Mouse (Mus musculus): ENCODE data around the gene Shisa8. TPM values are rescaled to one million over a fixed set of nuclear protein-coding genes. Genes with fewer than 3 reads are reported as not detected.

Shisa8 gene
- polyA plus RNA-seq, 1 experiment from 2014 or later, result 0.30 TPM

DNA sequence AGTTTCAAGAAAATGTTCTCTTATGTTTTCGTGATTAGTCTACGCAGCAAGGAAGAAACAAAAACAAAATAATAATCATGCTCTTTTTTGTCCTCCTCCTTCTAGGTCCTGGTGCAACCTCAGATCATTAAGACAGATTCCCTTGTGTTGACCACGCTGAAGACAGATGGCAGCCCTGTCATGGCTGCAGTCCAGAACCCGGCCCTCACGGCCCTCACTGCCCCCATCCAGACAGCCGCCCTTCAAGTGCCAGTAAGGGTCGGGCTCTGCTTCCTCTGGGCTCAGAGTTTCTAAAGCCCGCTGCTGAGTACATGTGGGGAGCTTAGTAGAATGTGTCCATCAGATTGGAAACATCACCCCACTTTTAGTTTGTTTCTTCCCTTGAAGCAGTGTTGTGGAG lies 40.0 kb downstream of the Shisa8 start:
- H3K4me2 ChIP-seq (replicated peaks; ENCODE audit: low read depth, low read length), result no peak overlapping the region
- no peak overlapping the region for H3K4me3 ChIP-seq (ENCODE audit: low read depth, low read length)
- no peak overlapping the region for H3K27ac ChIP-seq (ENCODE audit: low read length)
- H3K4me1 ChIP-seq (ENCODE audit: control insufficient read depth, insufficient read depth, low read length), result peaks cover 2% of the 10 kb centered on the region; the same call in 1 of the 2 replicates
- H3K36me3 ChIP-seq (ENCODE audit: control insufficient read depth, insufficient read depth, low read length), result peaks cover 79% of the 10 kb centered on the region
- no peak overlapping the region for H3K9ac ChIP-seq (replicated peaks; ENCODE audit: low read depth, low read length)
- H3K9me3 ChIP-seq (ENCODE audit: control insufficient read depth, low read depth, low read length), result no peaks in the 10 kb centered on the region
- ATAC-seq (ENCODE audit: insufficient number of reproducible peaks, insufficient read depth, low FRiP score, low read depth), result no peak
- no peaks in the 10 kb centered on the region for H3K27me3 ChIP-seq (ENCODE audit: control insufficient read depth, insufficient read depth, low read length)
- 75% methylated on average over 8 of the region's 8 CpGs for WGBS

GRCm38 (mm10) chr15:82170437-82171377 lies 41.9 kb downstream of the Shisa8 start:
- no peak overlapping the region for H3K9ac ChIP-seq (replicated peaks; ENCODE audit: low read depth, low read length)
- ATAC-seq (ENCODE audit: insufficient number of reproducible peaks, insufficient read depth, low FRiP score, low read depth), result no peak
- H3K4me2 ChIP-seq (replicated peaks; ENCODE audit: low read depth, low read length), result no peak overlapping the region
- no peak overlapping the region for H3K27ac ChIP-seq (ENCODE audit: low read length)
- no peaks in the 10 kb centered on the region for H3K9me3 ChIP-seq (ENCODE audit: control insufficient read depth, low read depth, low read length)
- peaks cover 63% of the 10 kb centered on the region for H3K36me3 ChIP-seq (ENCODE audit: control insufficient read depth, insufficient read depth, low read length)
- WGBS, result 85% methylated on average over 36 of the region's 36 CpGs
- no peak overlapping the region for H3K4me3 ChIP-seq (ENCODE audit: low read depth, low read length)
- peaks cover 17% of the 10 kb centered on the region for H3K4me1 ChIP-seq (ENCODE audit: control insufficient read depth, insufficient read depth, low read length)
- no peaks in the 10 kb centered on the region for H3K27me3 ChIP-seq (ENCODE audit: control insufficient read depth, insufficient read depth, low read length)

GRCm38 (mm10) chr15:82169671-82170070 lies 42.9 kb downstream of the Shisa8 start:
- 84% methylated on average over 5 of the region's 5 CpGs for WGBS
- H3K9me3 ChIP-seq (ENCODE audit: control insufficient read depth, low read depth, low read length), result no peaks in the 10 kb centered on the region
- H3K4me3 ChIP-seq (ENCODE audit: low read depth, low read length), result no peak overlapping the region
- H3K4me1 ChIP-seq (ENCODE audit: control insufficient read depth, insufficient read depth, low read length), result peaks cover 17% of the 10 kb centered on the region
- H3K27ac ChIP-seq (ENCODE audit: low read length), result no peak overlapping the region
- H3K27me3 ChIP-seq (ENCODE audit: control insufficient read depth, insufficient read depth, low read length), result no peaks in the 10 kb centered on the region
- no peak overlapping the region for H3K4me2 ChIP-seq (replicated peaks; ENCODE audit: low read depth, low read length)
- H3K9ac ChIP-seq (replicated peaks; ENCODE audit: low read depth, low read length), result no peak overlapping the region
- H3K36me3 ChIP-seq (ENCODE audit: control insufficient read depth, insufficient read depth, low read length), result peaks cover 53% of the 10 kb centered on the region
- no peak for ATAC-seq (ENCODE audit: insufficient number of reproducible peaks, insufficient read depth, low FRiP score, low read depth)

DNA sequence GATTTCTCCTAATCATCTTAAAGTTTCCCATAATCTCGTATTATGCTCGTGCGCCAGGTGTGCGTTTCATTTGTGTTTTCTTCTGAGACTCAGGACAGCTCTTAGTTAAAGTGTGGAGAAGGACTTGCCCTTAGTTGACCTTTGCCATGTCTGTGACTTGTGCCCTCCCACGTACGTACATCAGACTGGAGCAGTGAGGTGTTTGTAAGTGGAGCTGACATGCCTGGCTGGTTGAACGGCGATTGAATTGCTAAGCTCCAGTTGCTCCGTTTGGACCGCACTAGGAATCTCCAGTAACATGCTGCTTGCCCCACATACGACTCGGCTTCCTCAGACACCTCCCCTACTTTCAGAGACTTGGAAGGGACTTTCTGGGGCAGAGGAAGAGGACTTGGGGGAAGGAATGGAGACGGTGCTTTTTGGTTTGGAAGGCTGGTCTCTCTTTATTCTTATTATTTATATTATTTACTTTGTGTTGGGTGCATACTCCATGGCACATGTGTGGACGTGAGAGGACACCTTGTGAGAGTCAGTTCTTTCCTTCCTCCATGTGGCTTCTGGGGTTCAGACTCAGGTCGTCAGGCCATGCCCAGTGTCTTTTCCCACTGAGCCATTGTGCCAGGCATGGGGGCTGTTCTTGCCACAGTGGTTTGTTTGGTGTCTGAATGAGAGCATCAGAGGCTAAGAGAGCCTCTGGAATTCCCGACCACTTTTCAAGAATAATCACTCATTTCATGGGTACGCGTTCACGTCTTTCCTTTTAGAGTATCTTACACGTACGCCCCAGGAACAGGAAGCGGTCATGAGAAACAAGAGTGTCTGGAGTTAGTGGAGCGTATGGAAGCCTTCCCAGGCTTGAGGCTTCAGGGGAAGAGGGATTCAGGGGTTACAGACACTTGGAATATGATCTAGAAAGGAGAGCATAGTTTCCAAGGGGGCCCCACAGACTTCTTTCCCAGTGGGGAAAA lies 45.1 kb downstream of the Shisa8 start:
- WGBS, result 55% methylated on average over 23 of the region's 23 CpGs
- Histone ChIP-seq H3K4me3 (ENCODE audit: low read depth, low read length) (no peak overlapping the region), H3K9me3 (ENCODE audit: control insufficient read depth, low read depth, low read length) (no peaks in the 10 kb centered on the region), H3K36me3 (ENCODE audit: control insufficient read depth, insufficient read depth, low read length) (peaks cover 33% of the 10 kb centered on the region), H3K27me3 (ENCODE audit: control insufficient read depth, insufficient read depth, low read length) (no peaks in the 10 kb centered on the region), H3K4me2 (replicated peaks; ENCODE audit: low read depth, low read length) (no peak overlapping the region), H3K27ac (ENCODE audit: low read length) (peak overlapping the region; percentile 71; the same call in 1 of the 2 replicates), H3K4me1 (ENCODE audit: control insufficient read depth, insufficient read depth, low read length) (peaks cover 25% of the 10 kb centered on the region), H3K9ac (replicated peaks; ENCODE audit: low read depth, low read length) (no peak overlapping the region)
- no peak for ATAC-seq (ENCODE audit: insufficient number of reproducible peaks, insufficient read depth, low FRiP score, low read depth)

DNA sequence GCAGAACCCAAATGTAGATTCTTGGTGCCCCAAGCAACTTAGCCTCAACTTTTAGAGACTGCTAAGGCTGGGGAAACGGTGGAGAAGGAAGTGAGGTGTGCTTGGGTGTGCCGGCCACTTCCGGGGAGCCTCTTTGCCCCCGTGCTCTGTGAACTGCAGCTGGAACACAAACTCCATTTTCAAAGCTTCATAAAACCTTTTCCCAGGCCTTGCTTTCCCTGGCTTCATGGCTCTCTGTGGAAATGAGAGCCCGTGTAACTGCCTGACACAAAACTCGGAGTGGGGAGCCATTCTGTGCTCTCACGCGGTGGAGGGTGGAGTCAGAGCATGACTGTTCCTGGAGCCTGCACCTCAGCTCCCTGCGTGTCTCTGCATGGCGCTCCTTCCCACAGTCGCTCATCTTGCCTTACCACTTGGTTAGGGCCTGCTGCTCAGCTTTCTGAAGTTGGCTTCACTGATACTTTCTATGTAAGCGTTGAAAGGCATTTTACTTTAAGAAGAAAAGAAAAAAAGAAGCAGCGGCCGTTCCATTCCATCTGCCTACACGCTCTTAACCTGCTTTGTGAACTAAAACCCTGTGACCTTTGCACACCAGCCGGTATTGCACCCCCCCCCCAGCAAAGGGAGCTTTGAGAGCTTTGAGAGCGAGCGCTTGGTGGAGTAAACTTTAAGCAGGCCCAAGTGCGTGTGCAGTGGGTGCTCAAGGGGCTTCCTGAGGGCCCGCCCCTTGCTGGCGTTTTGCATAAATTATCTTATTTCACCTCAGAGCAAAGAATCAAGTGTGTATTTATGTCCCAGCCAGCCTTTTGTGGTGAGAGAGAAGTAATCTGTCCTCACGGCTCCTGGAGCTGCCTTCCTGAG lies 46.1 kb downstream of the Shisa8 start:
- H3K4me3 ChIP-seq (ENCODE audit: low read depth, low read length), result no peak overlapping the region
- H3K27ac ChIP-seq (ENCODE audit: low read length), result peak overlapping the region; percentile 71
- peak overlapping the region; percentile 18; the same call in 1 of the 2 replicates for H3K9ac ChIP-seq (replicated peaks; ENCODE audit: low read depth, low read length)
- peaks cover 27% of the 10 kb centered on the region for H3K4me1 ChIP-seq (ENCODE audit: control insufficient read depth, insufficient read depth, low read length)
- H3K27me3 ChIP-seq (ENCODE audit: control insufficient read depth, insufficient read depth, low read length), result no peaks in the 10 kb centered on the region
- 42% methylated on average over 22 of the region's 22 CpGs for WGBS
- no peak for ATAC-seq (ENCODE audit: insufficient number of reproducible peaks, insufficient read depth, low FRiP score, low read depth)
- H3K4me2 ChIP-seq (replicated peaks; ENCODE audit: low read depth, low read length), result no peak overlapping the region
- peaks cover 23% of the 10 kb centered on the region for H3K36me3 ChIP-seq (ENCODE audit: control insufficient read depth, insufficient read depth, low read length)
- no peaks in the 10 kb centered on the region for H3K9me3 ChIP-seq (ENCODE audit: control insufficient read depth, low read depth, low read length)

DNA sequence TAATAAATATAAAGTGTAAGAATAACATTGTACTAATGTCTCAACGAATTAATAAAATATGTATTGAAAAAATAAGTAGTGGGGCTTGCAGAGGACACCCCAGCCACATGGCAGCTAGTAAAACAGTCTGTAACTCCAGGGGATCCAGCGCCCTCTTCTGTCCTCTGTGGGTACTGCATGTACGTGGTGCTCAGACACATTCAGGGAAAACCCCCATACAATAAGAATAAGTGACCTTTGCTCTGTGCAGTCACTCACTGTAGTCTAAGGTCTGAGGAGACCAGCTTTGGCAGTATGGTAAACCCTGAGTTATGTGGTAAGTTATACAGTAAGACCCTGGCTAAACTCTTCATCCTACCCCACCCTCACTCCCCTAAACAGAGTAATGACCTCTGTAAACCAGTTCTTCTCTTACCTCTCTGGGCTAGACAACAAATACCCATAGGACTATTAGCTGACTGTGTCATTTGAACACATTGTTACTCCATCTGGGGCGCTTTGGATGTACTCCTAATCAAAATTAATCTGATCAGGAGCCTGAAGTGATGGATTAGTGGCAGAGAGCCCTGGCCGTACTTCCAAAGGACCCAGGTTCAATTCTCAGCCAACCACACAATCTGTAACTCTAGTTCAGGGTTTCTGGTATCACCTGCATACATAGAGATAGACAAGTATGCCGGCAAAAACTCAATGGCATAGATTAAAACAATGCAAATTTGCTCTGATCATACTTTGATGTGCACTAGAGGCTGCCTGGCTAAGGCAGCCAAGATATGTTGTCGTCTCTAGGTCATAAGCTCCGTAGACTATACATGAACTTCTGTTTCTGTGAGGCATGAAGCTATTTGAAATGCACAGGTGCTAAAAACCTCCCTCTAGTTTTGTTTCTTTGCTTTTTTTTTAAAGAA lies 47.0 kb downstream of the Shisa8 start:
- no peak overlapping the region for H3K4me3 ChIP-seq (ENCODE audit: low read depth, low read length)
- H3K27me3 ChIP-seq (ENCODE audit: control insufficient read depth, insufficient read depth, low read length), result no peaks in the 10 kb centered on the region
- 52% methylated on average over 8 of the region's 8 CpGs for WGBS
- no peak overlapping the region for H3K4me2 ChIP-seq (replicated peaks; ENCODE audit: low read depth, low read length)
- H3K9ac ChIP-seq (replicated peaks; ENCODE audit: low read depth, low read length), result no peak overlapping the region
- H3K27ac ChIP-seq (ENCODE audit: low read length), result no peak overlapping the region; the same call in 1 of the 2 replicates
- H3K4me1 ChIP-seq (ENCODE audit: control insufficient read depth, insufficient read depth, low read length), result peaks cover 35% of the 10 kb centered on the region
- no peaks in the 10 kb centered on the region for H3K9me3 ChIP-seq (ENCODE audit: control insufficient read depth, low read depth, low read length)
- ATAC-seq (ENCODE audit: insufficient number of reproducible peaks, insufficient read depth, low FRiP score, low read depth), result peak; percentile 34; the same call in 1 of the 2 replicates
- H3K36me3 ChIP-seq (ENCODE audit: control insufficient read depth, insufficient read depth, low read length), result peaks cover 14% of the 10 kb centered on the region; the same call in 1 of the 2 replicates

GRCm38 (mm10) chr15:82164496-82164895 lies 48.1 kb downstream of the Shisa8 start:
- ATAC-seq (ENCODE audit: insufficient number of reproducible peaks, insufficient read depth, low FRiP score, low read depth), result peak; percentile 53; the same call in 1 of the 2 replicates
- Histone ChIP-seq H3K4me3 (ENCODE audit: low read depth, low read length) (no peak overlapping the region), H3K27me3 (ENCODE audit: control insufficient read depth, insufficient read depth, low read length) (no peaks in the 10 kb centered on the region), H3K9ac (replicated peaks; ENCODE audit: low read depth, low read length) (no peak overlapping the region), H3K4me1 (ENCODE audit: control insufficient read depth, insufficient read depth, low read length) (peaks cover 38% of the 10 kb centered on the region), H3K9me3 (ENCODE audit: control insufficient read depth, low read depth, low read length) (no peaks in the 10 kb centered on the region), H3K36me3 (ENCODE audit: control insufficient read depth, insufficient read depth, low read length) (0 out of 2 replicates have a peak, but pooled peaks cover 5% of the 10 kb centered on the region), H3K4me2 (replicated peaks; ENCODE audit: low read depth, low read length) (no peak overlapping the region), H3K27ac (ENCODE audit: low read length) (peak overlapping the region; percentile 69)
- 59% methylated on average over 7 of the region's 7 CpGs for WGBS

Data from stomach, embryonic 14.5 days (tissue).